Mouse (Mus musculus) hindbrain, embryonic 16.5 days (tissue): Measurements from ENCODE around the gene Ppat. TPM values are rescaled to one million over a fixed set of nuclear protein-coding genes. Genes with fewer than 3 reads are reported as not detected.

Source experiments
- ATAC-seq: fragments of 200-750 bp; cut with Nextera tagmentation; 2 replicates; pipeline ENCODE4 v1.8.0; 2017; ENCODE audit warnings: moderate TSS enrichment, moderate library complexity
- H3K27ac ChIP-seq: fragments of 300-500 bp; sonication (generic); 2 replicates; pipeline ENCODE4 v1.5.1; 2014; ENCODE audit warnings: low read depth, mild to moderate bottlenecking, control low read depth, low read length, moderate library complexity
- H3K27me3 ChIP-seq: fragments of 300-500 bp; sonication (generic); replicated peaks from 2 replicates; pipeline ENCODE4 v1.6.1; 2014; ENCODE audit warnings: low read length; ENCODE audit not compliant: control insufficient read depth, insufficient read depth
- H3K36me3 ChIP-seq: fragments of 300-500 bp; sonication (generic); 2 replicates; pipeline ENCODE4 v1.6.1; 2014; ENCODE audit warnings: mild to moderate bottlenecking, low read length, moderate library complexity, mixed read lengths; ENCODE audit not compliant: control insufficient read depth, insufficient read depth
- H3K4me1 ChIP-seq: fragments of 300-500 bp; sonication (generic); 2 replicates; pipeline ENCODE4 v1.6.1; 2014; ENCODE audit warnings: low read depth, low read length; ENCODE audit not compliant: control insufficient read depth, insufficient read depth
- H3K4me2 ChIP-seq: fragments of 300-500 bp; sonication (generic); 2 replicates; pipeline ENCODE4 v1.6.1; 2014; ENCODE audit warnings: mild to moderate bottlenecking, low read length, control low read depth, moderate library complexity
- H3K4me3 ChIP-seq: fragments of 300-500 bp; sonication (generic); 2 replicates; pipeline ENCODE4 v1.5.1; 2014; ENCODE audit warnings: mild to moderate bottlenecking, low read length, control low read depth, moderate library complexity
- H3K9ac ChIP-seq: fragments of 300-500 bp; sonication (generic); 2 replicates; pipeline ENCODE4 v1.6.1; 2014; ENCODE audit warnings: low read depth, mild to moderate bottlenecking, control low read depth, low read length, moderate library complexity
- H3K9me3 ChIP-seq: fragments of 300-500 bp; sonication (generic); 2 replicates; pipeline ENCODE4 v1.6.1; 2014; ENCODE audit warnings: mild to moderate bottlenecking, low read length, moderate library complexity; ENCODE audit not compliant: control insufficient read depth
- WGBS: fragments of 180-500 bp; shearing (Covaris S2); extraction: QIAGEN DNeasy Blood & Tissue Kit; methylation state at CpG from one replicate; pipeline ENCODE4 v1.1.7; 2014; 5-methylcytosine and 5-hydroxymethylcytosine counted together
- polyA plus RNA-seq: library from polyadenylated mRNA; unstranded; fragments of >200 nt; fragmentation: Nextera tagmentation; extraction: Ambion mirVana; gene quantifications from 2 replicates; pipeline ENCODE4 v1.2.1, GENCODE M21; 2015

Gene Ppat
- polyA plus RNA-seq, 1 experiment from 2014 or later: 12.2 TPM

DNA sequence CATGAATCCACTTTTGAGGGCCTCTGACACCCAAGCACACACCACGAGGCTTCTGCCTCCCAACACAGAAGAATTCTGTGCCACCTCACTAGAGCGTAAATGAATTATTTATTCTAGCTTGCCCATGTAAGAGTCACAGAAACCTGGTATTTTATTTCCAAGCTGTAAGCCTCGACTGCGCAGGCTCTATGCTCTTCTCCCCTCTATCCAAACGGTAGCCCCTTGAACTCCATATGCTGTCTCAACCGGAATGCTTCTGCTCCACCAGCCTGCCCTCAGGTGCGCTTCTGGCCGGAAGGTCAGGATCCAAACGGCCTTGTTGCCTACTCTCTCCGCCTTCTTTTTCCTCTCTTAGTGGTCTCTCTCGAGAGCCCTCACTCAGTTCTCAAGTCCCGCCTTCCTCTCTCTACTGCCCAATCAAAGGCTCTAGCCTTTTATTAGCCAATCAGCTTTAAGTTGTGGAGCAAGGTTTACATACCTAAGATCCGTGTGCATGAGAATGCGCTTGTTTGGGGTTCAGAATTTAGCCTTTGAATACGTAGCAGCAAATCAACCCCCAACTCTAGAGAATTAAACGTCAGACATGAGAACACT is 82.6 kb downstream of the Ppat start:
- H3K4me1 ChIP-seq: no peaks in the 10 kb centered on the region

DNA sequence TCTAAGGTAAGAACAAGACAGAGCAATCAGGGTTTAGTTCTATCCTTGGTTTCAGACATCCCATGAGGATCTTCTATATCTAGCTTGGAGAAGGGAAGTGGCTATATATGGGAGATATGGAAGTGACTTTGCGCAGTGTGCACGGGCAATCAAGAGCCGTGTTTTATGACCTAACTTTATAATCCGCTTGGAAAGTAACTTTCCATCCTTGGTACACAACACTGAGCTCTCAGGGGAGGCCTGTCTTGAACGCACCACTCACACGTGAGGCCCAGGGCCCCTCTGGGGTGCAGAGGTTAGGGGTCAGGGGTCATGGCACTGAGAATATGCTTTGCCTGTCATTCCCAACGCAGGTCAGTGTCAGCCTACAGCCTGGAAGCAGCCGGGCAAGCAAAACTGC is 84.6 kb downstream of the Ppat start:
- Histone ChIP-seq H3K4me2 (no peak overlapping the region), H3K27ac (no peak overlapping the region), H3K4me1 (no peaks in the 10 kb centered on the region), H3K9ac (no peak overlapping the region), H3K4me3 (no peak overlapping the region), H3K36me3 (peaks cover 14% of the 10 kb centered on the region), H3K27me3 (no peaks in the 10 kb centered on the region), H3K9me3 (no peaks in the 10 kb centered on the region)
- 77% methylated on average over 8 of the region's 8 CpGs for WGBS
- 0 out of 2 replicates have a peak, but pooled peaks have one; percentile 21 for ATAC-seq

More for the DNA sequence above, 82.6 kb downstream of the Ppat start:
- H3K9ac ChIP-seq: no peak overlapping the region
- peak overlapping the region; percentile 36 for H3K4me2 ChIP-seq
- peak; percentile 86 for ATAC-seq
- no peaks in the 10 kb centered on the region for H3K27me3 ChIP-seq
- no peak overlapping the region for H3K4me3 ChIP-seq
- H3K36me3 ChIP-seq: peaks cover 16% of the 10 kb centered on the region
- no peak overlapping the region for H3K27ac ChIP-seq
- 23% methylated on average over 16 of the region's 16 CpGs for WGBS
- H3K9me3 ChIP-seq: no peaks in the 10 kb centered on the region

Other genes starting within 250 kb of the Ppat start
- 14.0 and 16.9 TPM in 2 replicates for gene Aasdh, start 46.1 kb downstream of the Ppat start, polyA plus RNA-seq
- gene Paics, start 271 bp downstream of the Ppat start, polyA plus RNA-seq: 193 and 194 TPM in 2 replicates
- 89.5 and 92.2 TPM in 2 replicates for gene Srp72, start 23.1 kb upstream of the Ppat start, polyA plus RNA-seq
- gene Arl9, start 52.5 kb upstream of the Ppat start, polyA plus RNA-seq: not detected in 2 replicates
- gene Thegl, start 64.4 kb upstream of the Ppat start, polyA plus RNA-seq: 0.40 and 0.73 TPM in 2 replicates
- gene Hopx, start 163.5 kb upstream of the Ppat start, polyA plus RNA-seq: 4.9 and 6.7 TPM in 2 replicates